Mouse (Mus musculus) brain, embryonic 18.5 days (tissue): ENCODE results near the gene Gad1.

Experiments
- DNase-seq: peaks from one replicate; pipeline ENCODE4 v3.0.0-alpha.2; 2012; ENCODE audit warnings: low read depth, low spot score

The Gad1 gene

DNA sequence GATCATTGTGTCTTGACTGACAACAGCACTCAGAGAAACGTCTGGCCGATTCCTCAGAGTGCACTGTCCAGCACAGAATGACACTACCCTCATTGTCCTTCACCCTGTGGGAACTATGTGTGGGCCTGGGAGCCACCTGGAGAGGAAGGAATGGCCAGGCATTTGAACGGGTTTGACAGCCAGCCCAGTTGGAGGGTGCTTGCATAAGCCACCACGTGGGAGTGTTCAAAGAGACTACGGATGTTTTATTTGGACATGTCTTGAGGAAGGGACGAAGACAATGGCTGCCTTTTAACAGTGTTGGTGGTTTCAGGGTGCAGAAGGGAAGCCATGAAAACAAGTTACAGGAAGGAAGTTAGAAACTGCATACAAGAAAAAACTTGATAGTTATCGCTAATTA is 72.9 kb downstream of the Gad1 start:
- no peak for DNase-seq

DNA sequence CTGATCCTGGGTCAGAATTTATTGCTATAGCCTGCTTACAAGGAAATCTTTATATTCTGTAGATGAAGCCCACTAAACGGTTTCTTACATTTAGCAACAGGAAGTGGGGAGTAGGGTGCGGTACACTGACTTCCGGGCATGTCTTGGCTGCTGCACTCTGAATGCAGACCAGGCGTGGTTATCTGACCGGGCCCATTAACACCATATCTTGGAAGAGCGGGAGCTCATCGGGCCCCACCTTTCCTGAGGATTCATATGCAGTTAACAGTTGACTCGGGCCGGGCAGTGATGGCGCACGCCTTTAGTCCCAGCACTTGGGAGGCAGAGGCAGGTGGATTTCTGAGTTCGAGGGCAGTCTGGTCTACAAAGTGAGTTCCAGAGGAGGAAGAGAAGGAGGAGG is 75.5 kb downstream of the Gad1 start:
- no peak for DNase-seq

DNA sequence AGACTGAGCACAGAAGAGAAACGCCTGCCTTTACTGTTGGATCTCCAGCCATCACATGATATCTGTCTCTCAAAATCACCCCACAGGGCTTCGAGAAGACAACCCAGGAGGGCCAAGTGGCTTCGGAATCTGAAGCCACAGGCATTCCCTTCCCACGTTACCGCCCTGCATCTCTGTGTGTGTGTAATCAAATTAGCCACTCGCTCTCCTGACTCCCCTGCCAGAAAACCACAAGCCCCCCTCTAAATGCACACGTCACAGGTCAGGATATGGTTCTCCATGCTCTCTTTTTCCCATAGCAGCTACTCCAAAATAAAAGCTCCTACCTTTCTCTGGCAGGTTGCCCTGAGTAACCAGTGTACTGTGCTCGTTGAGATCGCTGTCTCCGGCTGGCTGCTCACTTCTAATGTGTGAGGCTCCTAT is 76.5 kb downstream of the Gad1 start:
- peak; percentile 65 for DNase-seq

DNA sequence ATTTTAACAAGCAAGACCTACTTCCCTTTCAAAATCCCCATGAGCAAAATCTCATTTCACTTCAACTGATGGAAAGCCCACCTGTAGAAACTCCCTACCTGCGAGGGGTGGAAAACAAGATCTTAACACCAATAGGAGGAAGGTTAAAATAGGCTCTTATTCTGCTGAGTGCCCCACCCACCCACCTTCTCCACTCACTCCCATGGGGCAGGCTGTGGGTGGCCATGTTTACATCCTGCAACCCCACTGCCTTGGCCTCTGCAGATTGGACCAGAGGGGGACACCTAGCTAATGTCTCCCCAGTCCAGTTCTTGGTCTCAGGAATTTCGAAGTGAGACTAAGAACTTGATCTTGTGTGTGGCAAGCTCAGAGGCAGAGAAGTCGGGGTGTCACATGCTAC is 77.0 kb downstream of the Gad1 start:
- no peak for DNase-seq

DNA sequence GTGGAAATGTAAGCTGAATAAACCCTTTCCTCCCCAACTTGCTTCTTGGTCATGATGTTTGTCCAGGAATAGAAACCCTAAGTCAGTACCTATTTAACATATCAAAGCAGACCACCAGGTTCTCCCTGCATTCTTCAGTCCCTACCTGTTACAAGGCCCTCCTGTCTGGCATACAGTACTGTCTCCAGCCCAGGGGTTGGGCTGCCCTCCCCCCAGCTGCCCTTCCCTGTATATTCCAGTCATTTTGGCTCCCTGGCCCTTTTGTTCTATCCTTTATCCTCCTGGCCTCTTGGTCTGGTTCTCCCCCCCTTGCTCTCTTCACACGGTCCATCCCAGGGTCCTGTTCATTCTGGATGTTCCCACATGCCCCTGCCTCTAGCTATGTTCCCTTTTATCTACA is 78.4 kb downstream of the Gad1 start:
- no peak for DNase-seq

DNA sequence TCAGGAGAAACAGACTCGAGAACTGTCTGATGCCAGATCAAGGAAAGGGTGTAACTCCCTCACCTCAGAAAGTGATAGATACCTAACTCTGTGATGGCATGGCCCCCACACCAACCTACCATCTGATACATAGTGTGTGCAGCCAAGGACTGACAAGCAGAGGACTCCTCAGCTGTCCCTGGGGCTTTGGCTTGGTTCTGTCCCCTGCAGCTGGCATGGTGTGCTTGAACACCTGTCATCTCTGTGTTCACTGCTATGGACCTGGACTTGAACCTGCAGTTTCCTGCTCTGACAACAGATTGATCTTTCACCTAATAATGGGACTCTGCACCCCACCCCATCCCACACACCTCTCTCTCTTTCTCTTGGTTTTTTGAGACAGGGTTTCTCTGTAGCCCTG is 79.5 kb downstream of the Gad1 start:
- DNase-seq = no peak

DNA sequence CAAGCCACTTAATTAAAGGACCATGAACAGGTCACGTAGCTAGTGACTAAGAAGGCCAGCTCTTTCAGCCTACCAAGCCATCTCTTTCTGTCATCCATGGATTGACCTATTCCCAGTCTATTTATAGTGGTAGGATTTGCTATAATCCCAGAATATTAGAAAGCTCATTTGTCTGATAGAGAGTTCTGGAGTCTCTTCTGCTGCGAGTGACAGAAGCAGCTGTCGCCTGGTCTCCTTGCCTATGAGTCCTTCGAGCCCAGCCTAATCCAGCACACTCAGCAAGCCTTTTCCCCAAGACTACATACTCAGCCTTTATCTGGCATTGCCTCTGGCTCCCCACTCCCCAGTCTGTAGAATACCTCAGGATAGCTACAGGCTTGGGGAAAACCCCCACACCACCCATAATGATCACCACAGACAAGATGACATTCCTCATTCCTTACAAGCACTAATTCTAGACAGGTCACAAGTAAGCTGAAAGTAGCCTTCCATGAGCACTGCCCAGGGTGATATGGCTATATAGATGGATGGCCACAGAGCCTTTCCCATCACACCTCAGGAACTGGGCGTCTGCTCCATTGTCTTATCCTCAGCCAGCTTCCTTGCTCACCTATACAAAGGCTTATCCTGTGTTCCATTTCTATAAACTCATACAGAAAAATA is 81.3 kb downstream of the Gad1 start:
- no peak for DNase-seq

DNA sequence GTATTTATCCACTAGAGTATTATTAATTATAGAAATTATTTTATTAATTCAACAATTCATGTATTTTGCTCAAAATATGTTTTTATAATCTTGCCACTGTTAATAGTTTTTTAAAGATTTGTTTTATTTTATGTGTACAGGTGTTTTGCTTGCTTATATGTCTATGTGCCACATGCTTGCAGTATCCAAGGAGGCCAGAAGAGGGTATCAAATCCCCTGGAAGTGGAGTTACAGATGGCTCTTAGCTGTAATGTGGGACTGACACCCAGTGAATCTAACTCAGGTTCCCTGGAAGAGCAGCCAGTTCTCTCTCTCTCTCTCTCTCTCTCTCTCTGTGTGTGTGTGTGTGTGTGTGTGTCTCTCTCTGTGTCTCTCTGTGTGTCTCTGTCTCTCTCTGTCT is 88.1 kb downstream of the Gad1 start:
- no peak for DNase-seq

DNA sequence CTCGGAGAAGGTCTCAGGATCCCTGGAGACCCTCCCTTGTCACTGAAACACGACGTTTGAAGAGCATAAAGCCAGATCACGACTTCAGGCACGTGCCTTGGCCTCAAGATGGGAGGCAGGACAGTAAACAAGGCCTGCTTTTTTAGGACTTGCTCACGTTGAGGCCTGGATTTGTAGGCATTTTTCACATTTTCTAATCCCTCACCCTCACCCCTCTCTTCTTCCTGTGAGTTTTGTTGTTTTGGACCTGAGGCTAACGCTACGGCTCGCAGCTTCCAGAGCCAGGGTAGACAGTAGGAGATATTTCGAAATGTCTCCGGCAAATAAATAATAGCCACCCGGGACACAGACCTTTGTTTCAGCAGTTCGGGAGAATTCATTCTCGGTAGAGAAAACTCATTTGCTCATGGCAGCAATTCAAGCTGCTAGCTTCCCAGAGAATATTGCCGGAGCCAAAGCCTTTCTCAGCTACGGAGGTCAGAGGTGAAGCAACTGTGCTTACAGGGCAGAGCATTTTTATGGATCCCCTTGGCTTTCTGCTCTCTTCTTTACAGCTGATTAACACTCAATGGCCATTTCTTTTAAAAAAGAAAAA is 90.2 kb downstream of the Gad1 start:
- DNase-seq = no peak

DNA sequence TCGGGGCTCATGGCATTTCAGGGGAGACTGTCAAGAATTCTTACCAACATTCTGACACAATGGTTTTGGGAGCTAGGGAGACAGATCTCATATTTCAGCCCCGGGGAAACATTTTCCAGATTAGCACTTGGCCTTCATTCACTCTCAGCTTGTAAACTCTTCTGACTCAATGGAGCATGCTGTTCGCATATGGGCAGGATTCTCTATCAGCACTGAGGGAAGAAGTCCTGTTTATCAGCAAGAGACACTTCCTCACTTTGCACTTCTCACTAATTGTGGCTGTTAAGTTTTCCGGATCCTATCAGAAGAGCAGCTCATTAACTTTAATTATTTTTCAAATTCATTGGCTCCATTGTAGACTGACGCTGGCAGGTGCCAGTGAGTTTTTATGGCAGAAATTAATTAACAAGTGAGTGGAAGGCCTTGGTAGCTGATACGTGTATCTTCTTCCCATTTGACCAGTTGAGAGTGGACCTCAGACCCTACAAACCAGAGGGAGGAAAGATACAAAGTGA is 92.5 kb downstream of the Gad1 start:
- DNase-seq = no peak

DNA sequence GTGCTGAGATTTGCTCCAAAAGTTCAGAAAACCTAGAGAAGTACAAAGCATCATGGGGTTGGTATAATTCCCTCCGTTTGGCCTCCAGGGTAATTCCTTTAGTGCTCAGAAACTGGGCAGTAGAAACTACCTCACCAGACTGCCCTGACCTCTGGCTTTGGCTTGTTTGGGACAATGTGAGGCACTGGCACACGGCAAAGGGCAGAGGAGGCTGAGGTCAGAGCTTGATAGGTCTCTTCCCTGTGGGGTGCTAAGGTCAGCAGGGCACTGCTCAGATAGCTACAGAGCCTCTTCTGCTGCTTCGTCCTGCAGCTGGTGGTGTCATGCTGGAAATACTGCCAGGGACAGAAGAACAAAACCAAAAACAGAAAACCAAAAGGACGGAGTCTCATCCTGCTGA is 94.8 kb downstream of the Gad1 start:
- DNase-seq = no peak

DNA sequence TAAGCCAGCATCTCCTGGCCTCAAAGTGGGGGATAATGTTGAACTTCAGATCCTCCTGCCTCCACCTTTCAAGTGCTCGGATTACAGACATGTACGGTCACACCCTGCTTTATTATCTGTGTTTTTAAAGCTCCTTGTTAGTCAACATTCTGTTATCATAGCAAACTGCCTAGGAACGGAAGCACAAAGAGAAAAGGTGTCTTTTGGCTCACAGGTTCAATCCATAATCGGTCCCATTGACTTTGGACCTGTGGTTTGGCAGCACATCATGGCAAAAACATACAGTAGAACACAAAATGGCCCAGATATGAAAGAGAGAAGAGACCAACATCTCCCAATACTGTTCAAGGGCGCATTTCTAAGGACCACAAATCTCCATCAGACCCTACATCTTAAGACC is 95.4 kb downstream of the Gad1 start:
- no peak for DNase-seq

DNA sequence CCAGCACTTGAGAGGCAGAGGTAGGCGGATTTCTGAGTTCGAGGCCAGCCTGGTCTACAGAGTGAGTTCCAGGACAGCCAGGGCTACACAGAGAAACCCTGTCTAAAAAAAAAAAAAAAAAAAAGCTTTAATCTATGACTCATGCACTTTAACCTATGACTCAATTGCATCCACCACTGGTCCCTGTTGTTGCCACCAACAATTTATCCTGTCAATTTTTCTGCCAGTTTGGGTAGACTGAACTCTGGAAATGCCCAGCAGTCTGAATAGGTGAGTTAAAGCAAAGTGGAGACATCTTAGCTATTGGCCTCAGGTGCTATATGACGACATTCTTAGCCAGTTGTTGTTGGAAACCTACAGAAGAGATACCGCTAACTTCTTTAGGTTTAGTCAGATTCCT is 96.6 kb downstream of the Gad1 start:
- no peak for DNase-seq
